Mouse (Mus musculus): ENCODE data around the gene Gm15217. TPM values are rescaled to one million over a fixed set of nuclear protein-coding genes. Genes with fewer than 3 reads are reported as not detected.

Gm15217 gene
- polyA plus RNA-seq, 1 experiment from 2014 or later = not detected

DNA sequence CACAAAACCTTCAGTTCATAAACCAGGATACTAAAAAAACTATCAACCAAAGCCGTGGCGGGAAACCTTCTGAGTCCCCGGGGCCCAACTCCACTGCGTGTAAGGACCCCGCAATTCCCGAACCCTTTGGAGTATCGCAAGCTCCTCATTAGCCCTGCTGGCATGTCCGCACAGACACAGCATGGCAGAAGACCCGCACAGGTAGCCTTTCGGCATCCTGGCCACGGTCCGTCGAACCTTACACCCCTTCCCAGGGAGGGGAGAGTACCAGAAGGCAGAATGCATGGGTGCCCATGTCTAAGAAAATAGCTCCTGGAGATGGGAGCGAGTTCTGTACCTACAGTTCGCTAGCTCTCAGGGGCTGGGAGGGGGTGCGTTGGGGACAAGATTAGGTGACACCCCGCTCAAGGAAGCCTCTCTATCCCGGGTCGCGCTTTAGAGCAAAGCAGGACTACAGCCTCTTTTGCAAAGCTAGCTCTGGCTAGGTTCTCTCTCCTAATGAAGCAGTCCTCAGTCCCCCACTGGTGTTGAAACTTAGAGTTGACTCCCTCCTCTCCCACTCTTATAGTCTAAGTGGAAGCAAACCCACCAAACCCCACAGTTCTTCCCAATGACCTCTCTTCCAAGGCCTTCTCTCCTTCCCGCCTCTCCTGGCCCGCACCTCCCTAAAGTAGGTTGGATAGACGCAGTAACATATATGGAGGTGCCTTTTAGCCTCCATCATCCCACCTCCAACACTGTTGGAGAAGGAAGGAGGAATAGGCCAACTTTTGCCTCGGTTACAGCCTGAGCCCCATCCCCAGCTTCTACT, 10.4 kb downstream of the Gm15217 start:
- H3K4me1 ChIP-seq (ENCODE audit: control insufficient read depth, low read depth, low read length) = no peaks in the 10 kb centered on the region; the same call in 1 of the 2 replicates
- H3K9ac ChIP-seq (ENCODE audit: low read depth, low read length) = no peak overlapping the region
- H3K4me3 ChIP-seq (ENCODE audit: low read depth, low read length) = peak overlapping the region; percentile 8; the same call in 1 of the 2 replicates
- H3K27me3 ChIP-seq (ENCODE audit: control insufficient read depth, insufficient read depth, low read depth, low read length) = peaks cover 77% of the 10 kb centered on the region
- no peak overlapping the region for H3K4me2 ChIP-seq (ENCODE audit: low read depth, low read length)
- H3K27ac ChIP-seq (ENCODE audit: low read length) = no peak overlapping the region
- no peaks in the 10 kb centered on the region for H3K36me3 ChIP-seq (ENCODE audit: control insufficient read depth, insufficient read depth)
- no peak for ATAC-seq (ENCODE audit: low read depth)
- no peaks in the 10 kb centered on the region for H3K9me3 ChIP-seq (replicated peaks; ENCODE audit: control insufficient read depth, low read length)
- 7% methylated on average over 24 of the region's 24 CpGs for whole genome bisulfite sequencing (ENCODE audit: insufficient replicate concordance)

DNA sequence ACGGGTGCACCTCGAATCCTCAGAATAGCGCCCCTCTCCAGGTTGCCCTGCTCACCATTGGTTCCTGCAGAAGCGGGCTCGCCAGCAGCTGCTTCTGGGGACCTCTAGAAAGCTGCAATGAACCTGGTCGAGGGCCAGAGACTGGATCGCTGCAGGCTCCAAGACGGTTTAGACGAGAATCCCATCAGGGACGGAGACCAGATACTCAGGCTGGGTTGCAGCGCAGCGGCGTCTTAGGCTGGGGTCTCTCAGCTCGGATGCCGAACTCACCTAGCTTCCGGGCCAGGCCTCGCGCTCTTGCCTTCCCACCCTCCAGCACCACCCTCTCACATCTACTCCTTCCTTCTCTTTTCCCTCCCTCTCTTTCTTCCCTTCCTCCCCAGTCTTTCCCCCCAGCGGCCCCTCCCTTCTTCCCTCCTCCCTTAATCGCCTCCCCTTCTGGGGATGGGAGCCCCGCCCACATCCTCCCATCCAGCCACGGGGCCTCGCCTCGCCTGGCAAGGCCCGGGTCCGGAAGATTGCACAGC, 11.1 kb downstream of the Gm15217 start, which contains the start of gene Bmp4:
Bmp4 (minus strand) TSS at position 421 of the 527 bp plus-strand sequence.
- Histone ChIP-seq H3K4me3 (ENCODE audit: low read depth, low read length) (peak within 1 kb of the TSS; percentile 8; the same call in 1 of the 2 replicates), H3K27ac (ENCODE audit: low read length) (no peak within 1 kb of the TSS), H3K9ac (ENCODE audit: low read depth, low read length) (no peak within 1 kb of the TSS), H3K27me3 (ENCODE audit: control insufficient read depth, insufficient read depth, low read depth, low read length) (peaks cover 71% of the 10 kb centered on the region), H3K9me3 (replicated peaks; ENCODE audit: control insufficient read depth, low read length) (no peaks in the 10 kb centered on the region), H3K36me3 (ENCODE audit: control insufficient read depth, insufficient read depth) (no peaks in the 10 kb centered on the region), H3K4me2 (ENCODE audit: low read depth, low read length) (no peak within 1 kb of the TSS), H3K4me1 (ENCODE audit: control insufficient read depth, low read depth, low read length) (no peaks in the 10 kb centered on the region; the same call in 1 of the 2 replicates)
- WGBS (ENCODE audit: insufficient replicate concordance) = 3% methylated on average over 26 of the region's 26 CpGs
- no peak for ATAC-seq (ENCODE audit: low read depth)

DNA sequence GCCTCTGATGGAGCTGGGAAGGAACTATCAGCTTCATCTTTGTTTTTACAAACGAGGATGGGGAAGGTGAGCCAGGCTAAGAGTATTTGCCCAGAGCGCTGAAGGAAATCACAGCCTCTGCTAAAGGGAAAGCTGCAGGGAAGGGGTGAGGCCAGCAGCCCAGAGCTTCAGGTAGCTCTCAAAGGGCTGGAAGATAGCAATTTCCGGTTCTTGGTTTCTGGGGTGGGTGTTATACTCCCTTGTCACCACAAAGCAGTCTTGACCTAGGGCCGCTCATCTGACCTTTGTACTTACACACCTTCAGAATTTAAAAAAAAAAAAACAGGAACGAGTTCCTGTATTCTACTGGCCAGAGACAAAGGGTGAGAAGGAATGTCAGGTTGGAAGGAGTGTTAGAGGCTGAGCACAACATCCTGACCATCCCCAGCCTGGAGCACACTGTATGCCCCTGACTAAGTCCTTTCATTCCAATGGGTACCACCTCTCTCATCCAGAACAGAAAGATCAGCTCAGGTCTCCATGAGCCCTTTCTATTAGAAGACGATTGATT, 12.5 kb downstream of the Gm15217 start:
- no peak overlapping the region for H3K9ac ChIP-seq (ENCODE audit: low read depth, low read length)
- no peak for ATAC-seq (ENCODE audit: low read depth)
- no peak overlapping the region for H3K4me3 ChIP-seq (ENCODE audit: low read depth, low read length)
- H3K27me3 ChIP-seq (ENCODE audit: control insufficient read depth, insufficient read depth, low read depth, low read length) = peaks cover 57% of the 10 kb centered on the region
- no peak overlapping the region for H3K27ac ChIP-seq (ENCODE audit: low read length)
- H3K4me2 ChIP-seq (ENCODE audit: low read depth, low read length) = no peak overlapping the region
- H3K9me3 ChIP-seq (replicated peaks; ENCODE audit: control insufficient read depth, low read length) = no peaks in the 10 kb centered on the region
- H3K4me1 ChIP-seq (ENCODE audit: control insufficient read depth, low read depth, low read length) = no peaks in the 10 kb centered on the region; the same call in 1 of the 2 replicates
- H3K36me3 ChIP-seq (ENCODE audit: control insufficient read depth, insufficient read depth) = no peaks in the 10 kb centered on the region
- WGBS (ENCODE audit: insufficient replicate concordance) = 27% methylated on average over 6 of the region's 6 CpGs

DNA sequence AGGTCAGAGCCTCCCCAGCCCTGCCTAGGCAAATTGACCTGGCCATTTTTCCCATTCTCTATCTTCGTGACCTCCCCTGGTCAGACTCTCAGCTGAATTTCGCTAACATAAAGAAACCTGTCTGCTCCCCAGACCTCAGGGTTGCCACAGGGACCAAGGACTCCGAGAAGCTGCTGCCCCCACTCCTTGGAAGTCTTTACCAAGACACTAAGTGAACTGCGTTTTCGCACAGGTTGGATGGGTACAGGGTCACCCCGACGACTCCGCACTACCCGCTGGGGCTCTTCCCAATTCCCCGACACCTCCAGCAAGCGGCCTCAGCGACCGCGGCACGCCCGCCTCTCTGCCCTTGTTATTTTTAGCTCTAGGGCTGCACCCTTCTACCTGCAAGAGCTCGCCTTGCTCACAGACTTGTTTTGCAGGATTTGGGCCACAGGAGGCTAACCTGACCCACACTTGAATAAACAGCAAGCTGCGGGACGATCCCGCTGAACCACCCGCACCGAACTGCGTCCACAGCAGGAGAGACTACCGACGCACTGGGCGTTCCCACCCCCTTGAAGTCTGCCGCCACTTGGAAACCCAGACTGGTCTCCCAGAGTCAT, 19.0 kb downstream of the Gm15217 start:
- H3K9ac ChIP-seq (ENCODE audit: low read depth, low read length) = no peak overlapping the region
- 3% methylated on average over 27 of the region's 27 CpGs for WGBS (ENCODE audit: insufficient replicate concordance)
- no peak for ATAC-seq (ENCODE audit: low read depth)
- H3K9me3 ChIP-seq (replicated peaks; ENCODE audit: control insufficient read depth, low read length) = no peaks in the 10 kb centered on the region
- H3K27me3 ChIP-seq (ENCODE audit: control insufficient read depth, insufficient read depth, low read depth, low read length) = peaks cover 32% of the 10 kb centered on the region
- peak overlapping the region; percentile 48 for H3K4me2 ChIP-seq (ENCODE audit: low read depth, low read length)
- H3K4me1 ChIP-seq (ENCODE audit: control insufficient read depth, low read depth, low read length) = no peaks in the 10 kb centered on the region
- H3K4me3 ChIP-seq (ENCODE audit: low read depth, low read length) = peak overlapping the region; percentile 2; the same call in 1 of the 2 replicates
- no peak overlapping the region for H3K27ac ChIP-seq (ENCODE audit: low read length)
- H3K36me3 ChIP-seq (ENCODE audit: control insufficient read depth, insufficient read depth) = no peaks in the 10 kb centered on the region

DNA sequence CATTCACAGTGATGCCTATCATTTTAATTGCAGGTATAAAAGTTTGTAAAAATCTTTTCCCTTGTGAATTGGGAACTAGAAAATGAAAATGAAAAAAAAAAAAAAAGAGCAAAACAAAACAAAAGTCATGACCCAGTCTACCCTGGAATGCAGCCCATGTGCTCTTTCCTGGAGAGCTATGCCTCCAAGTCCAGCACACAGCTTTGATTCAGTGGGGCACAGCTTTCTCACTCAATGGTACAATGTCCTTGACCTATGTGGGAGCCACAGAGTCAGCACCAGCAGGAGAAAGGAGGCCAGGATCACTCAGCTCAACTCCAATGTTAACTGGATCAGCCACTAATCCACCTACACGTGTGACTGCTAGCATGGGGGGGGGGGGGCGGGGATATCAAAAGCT, 20.7 kb downstream of the Gm15217 start:
- Histone ChIP-seq H3K9me3 (replicated peaks; ENCODE audit: control insufficient read depth, low read length) (no peaks in the 10 kb centered on the region), H3K9ac (ENCODE audit: low read depth, low read length) (no peak overlapping the region), H3K36me3 (ENCODE audit: control insufficient read depth, insufficient read depth) (no peaks in the 10 kb centered on the region), H3K4me3 (ENCODE audit: low read depth, low read length) (no peak overlapping the region), H3K27me3 (ENCODE audit: control insufficient read depth, insufficient read depth, low read depth, low read length) (peaks cover 27% of the 10 kb centered on the region), H3K27ac (ENCODE audit: low read length) (no peak overlapping the region), H3K4me2 (ENCODE audit: low read depth, low read length) (no peak overlapping the region), H3K4me1 (ENCODE audit: control insufficient read depth, low read depth, low read length) (no peaks in the 10 kb centered on the region)
- 30% methylated on average over 2 of the region's 2 CpGs for WGBS (ENCODE audit: insufficient replicate concordance)
- no peak for ATAC-seq (ENCODE audit: low read depth)

DNA sequence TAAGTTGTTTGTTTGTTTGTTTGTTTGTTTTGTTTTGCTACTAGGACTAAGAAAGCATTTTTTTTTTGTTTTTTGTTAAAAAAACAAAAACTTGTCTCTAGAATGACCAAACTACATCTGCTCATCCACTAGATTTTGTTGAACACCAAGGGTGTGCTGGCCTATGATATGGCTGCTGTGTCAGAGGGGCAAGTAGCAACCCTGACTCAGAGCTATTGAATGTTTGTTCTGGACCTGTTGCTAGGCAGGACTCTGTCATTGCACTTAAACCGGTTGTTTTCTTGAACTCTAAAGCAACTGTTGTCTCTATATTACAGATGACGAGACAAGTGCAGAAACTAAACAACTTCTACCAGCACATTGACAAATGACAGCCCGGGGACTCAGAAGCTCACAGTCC, 29.1 kb downstream of the Gm15217 start:
- H3K4me2 ChIP-seq (ENCODE audit: low read depth, low read length) = no peak overlapping the region
- 66% methylated on average over 3 of the region's 3 CpGs for WGBS (ENCODE audit: insufficient replicate concordance)
- H3K4me3 ChIP-seq (ENCODE audit: low read depth, low read length) = no peak overlapping the region
- no peaks in the 10 kb centered on the region for H3K27me3 ChIP-seq (ENCODE audit: control insufficient read depth, insufficient read depth, low read depth, low read length)
- no peaks in the 10 kb centered on the region for H3K9me3 ChIP-seq (replicated peaks; ENCODE audit: control insufficient read depth, low read length)
- no peak for ATAC-seq (ENCODE audit: low read depth)
- no peaks in the 10 kb centered on the region for H3K36me3 ChIP-seq (ENCODE audit: control insufficient read depth, insufficient read depth)
- no peak overlapping the region for H3K27ac ChIP-seq (ENCODE audit: low read length)
- no peaks in the 10 kb centered on the region for H3K4me1 ChIP-seq (ENCODE audit: control insufficient read depth, low read depth, low read length)
- no peak overlapping the region for H3K9ac ChIP-seq (ENCODE audit: low read depth, low read length)

DNA sequence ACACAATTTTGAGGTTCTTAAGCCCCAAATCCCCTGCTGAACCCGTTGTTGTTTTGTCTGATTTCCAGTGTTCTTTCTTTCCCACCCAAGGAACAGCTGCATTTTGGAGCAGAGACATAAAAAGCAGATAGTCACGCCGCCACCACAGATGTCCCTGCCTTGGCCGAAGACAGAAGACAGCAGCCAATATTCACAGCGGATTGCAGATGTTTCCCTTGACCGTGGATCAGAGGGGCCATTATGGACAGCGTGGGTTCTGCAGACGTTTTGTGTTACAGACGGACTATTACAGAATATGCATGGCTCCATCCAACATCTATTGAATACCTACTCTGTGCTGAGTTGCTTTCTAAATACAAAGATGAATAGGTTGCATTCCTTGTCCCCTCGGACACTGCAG, 29.8 kb downstream of the Gm15217 start:
- Histone ChIP-seq H3K27ac (ENCODE audit: low read length) (no peak overlapping the region), H3K9me3 (replicated peaks; ENCODE audit: control insufficient read depth, low read length) (no peaks in the 10 kb centered on the region), H3K4me1 (ENCODE audit: control insufficient read depth, low read depth, low read length) (no peaks in the 10 kb centered on the region), H3K27me3 (ENCODE audit: control insufficient read depth, insufficient read depth, low read depth, low read length) (no peaks in the 10 kb centered on the region), H3K36me3 (ENCODE audit: control insufficient read depth, insufficient read depth) (no peaks in the 10 kb centered on the region), H3K4me2 (ENCODE audit: low read depth, low read length) (no peak overlapping the region), H3K9ac (ENCODE audit: low read depth, low read length) (no peak overlapping the region), H3K4me3 (ENCODE audit: low read depth, low read length) (no peak overlapping the region)
- WGBS (ENCODE audit: insufficient replicate concordance) = 70% methylated on average over 10 of the region's 10 CpGs
- no peak for ATAC-seq (ENCODE audit: low read depth)

DNA sequence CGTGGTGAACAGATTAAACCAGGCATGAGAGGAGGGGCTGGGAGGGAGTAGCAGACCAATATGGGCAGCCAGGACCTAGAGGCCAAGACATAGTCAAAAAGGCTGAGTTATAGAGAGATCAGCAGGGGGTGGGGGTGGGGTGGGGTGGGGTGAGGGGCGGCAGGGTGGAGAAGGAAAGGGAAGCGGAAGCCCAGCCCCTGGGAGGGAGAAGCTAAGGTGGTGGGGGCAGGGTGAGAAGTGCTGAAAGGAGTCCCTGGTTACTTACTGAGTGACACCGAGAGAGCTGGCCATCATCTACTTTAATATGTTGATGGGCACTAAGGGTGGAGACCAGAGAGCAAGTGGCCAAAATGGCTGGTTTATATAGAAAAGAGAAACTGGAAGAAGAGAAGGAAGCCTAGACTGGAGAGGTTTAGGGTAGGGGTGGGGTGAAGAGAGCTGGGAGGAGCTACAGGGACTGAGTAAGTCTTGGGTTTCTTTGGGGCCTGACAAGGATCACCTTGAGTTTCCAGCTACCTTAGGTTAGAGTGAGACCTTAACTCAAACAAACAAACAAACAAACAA, 31.4 kb downstream of the Gm15217 start:
- Histone ChIP-seq H3K9ac (ENCODE audit: low read depth, low read length) (no peak overlapping the region), H3K4me1 (ENCODE audit: control insufficient read depth, low read depth, low read length) (no peaks in the 10 kb centered on the region), H3K9me3 (replicated peaks; ENCODE audit: control insufficient read depth, low read length) (no peaks in the 10 kb centered on the region), H3K36me3 (ENCODE audit: control insufficient read depth, insufficient read depth) (no peaks in the 10 kb centered on the region), H3K4me2 (ENCODE audit: low read depth, low read length) (no peak overlapping the region), H3K27me3 (ENCODE audit: control insufficient read depth, insufficient read depth, low read depth, low read length) (no peaks in the 10 kb centered on the region), H3K4me3 (ENCODE audit: low read depth, low read length) (no peak overlapping the region), H3K27ac (ENCODE audit: low read length) (no peak overlapping the region)
- ATAC-seq (ENCODE audit: low read depth) = no peak
- 27% methylated on average over 4 of the region's 4 CpGs for WGBS (ENCODE audit: insufficient replicate concordance)
